Mouse (Mus musculus) midbrain, embryonic 10.5 days (tissue): ENCODE data around the gene Tdrd9. TPM values are rescaled to one million over a fixed set of nuclear protein-coding genes. Genes with fewer than 3 reads are reported as not detected.

ENCODE experiments used
- DNase-seq: peaks from one replicate; pipeline ENCODE4 v3.0.0-alpha.2; 2017; ENCODE audit warnings: low spot score
- H3K27ac ChIP-seq: fragments of 300-500 bp; sonication (generic); replicated peaks from 2 replicates; pipeline ENCODE4 v1.5.1; 2016; ENCODE audit warnings: mild to moderate bottlenecking
- H3K27me3 ChIP-seq: fragments of 300-500 bp; sonication (generic); 2 replicates; pipeline ENCODE4 v1.6.1; 2016; ENCODE audit warnings: low read depth, mild to moderate bottlenecking; ENCODE audit not compliant: poor library complexity, severe bottlenecking
- H3K36me3 ChIP-seq: fragments of 300-500 bp; sonication (generic); 2 replicates; pipeline ENCODE4 v1.6.1; 2016; ENCODE audit warnings: mild to moderate bottlenecking, moderate library complexity
- H3K4me1 ChIP-seq: fragments of 300-500 bp; sonication (generic); 2 replicates; pipeline ENCODE4 v1.6.1; 2016
- H3K4me3 ChIP-seq: fragments of 300-500 bp; sonication (generic); 2 replicates; pipeline ENCODE4 v1.5.1; 2016; ENCODE audit warnings: mild to moderate bottlenecking, moderate library complexity
- H3K9me3 ChIP-seq: fragments of 300-500 bp; sonication (generic); replicated peaks from 2 replicates; pipeline ENCODE4 v1.6.1; 2016; ENCODE audit warnings: mild to moderate bottlenecking
- WGBS: fragments of 180-500 bp; shearing (Covaris S2); methylation state at CpG from one replicate; pipeline ENCODE4 v1.1.7; 2016; 5-methylcytosine and 5-hydroxymethylcytosine counted together
- polyA plus RNA-seq: library from polyadenylated mRNA; unstranded; fragments of >200 nt; fragmentation: Nextera tagmentation; extraction: Ambion mirVana; gene quantifications from 2 replicates; pipeline ENCODE4 v1.2.1, GENCODE M21; 2016

Tdrd9 gene
- polyA plus RNA-seq, 1 experiment from 2014 or later = 1.0 TPM

DNA sequence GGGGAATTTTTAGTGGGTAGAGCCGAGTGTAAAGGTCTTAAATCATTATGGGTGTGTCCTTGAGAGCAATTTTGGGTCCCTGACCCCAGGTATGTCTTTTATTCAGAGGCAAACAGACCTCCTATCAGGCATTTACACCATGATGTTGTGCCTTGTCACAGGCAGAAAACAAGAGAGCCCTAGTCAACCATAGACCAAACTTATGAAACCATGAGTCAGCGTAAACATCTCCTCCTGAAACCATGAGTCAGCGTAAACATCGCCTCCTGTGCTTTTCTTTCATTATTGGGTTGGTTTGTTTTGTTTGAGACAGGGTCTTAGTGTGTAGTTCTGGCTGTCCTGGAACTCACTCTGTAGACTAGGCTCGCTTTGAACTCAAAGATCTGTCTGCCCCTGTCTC lies 131.8 kb downstream of the Tdrd9 start:
- no peaks in the 10 kb centered on the region for H3K36me3 ChIP-seq
- H3K27ac ChIP-seq = no peak overlapping the region
- no peaks in the 10 kb centered on the region for H3K9me3 ChIP-seq
- WGBS = 91% methylated on average over 5 of the region's 5 CpGs
- H3K4me1 ChIP-seq = peaks cover 14% of the 10 kb centered on the region
- no peak overlapping the region for H3K4me3 ChIP-seq
- no peak for DNase-seq
- H3K27me3 ChIP-seq = peaks cover 21% of the 10 kb centered on the region

DNA sequence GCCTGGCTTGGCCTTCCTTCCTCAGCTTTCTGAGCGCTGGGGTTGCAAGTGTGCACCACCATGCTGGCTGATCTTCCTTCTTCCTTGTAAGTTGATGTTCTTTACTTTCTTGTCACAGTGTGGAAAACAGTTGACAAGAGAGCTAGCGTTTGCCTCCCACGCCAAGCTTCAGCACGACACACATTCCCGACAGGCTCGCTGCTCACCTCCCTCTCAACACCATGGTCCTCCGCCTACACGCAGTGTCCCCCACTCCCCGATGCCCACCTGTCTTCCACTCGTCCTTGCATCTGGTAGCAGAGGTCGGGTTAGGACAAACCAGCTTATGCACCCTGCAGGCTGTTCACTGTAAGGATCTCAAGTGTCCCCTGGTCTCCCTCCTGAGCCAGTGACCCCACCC lies 133.5 kb downstream of the Tdrd9 start:
- H3K4me3 ChIP-seq = no peak overlapping the region
- WGBS = 90% methylated on average over 11 of the region's 11 CpGs
- no peak overlapping the region for H3K27ac ChIP-seq
- no peaks in the 10 kb centered on the region for H3K9me3 ChIP-seq
- H3K36me3 ChIP-seq = no peaks in the 10 kb centered on the region
- DNase-seq = no peak
- peaks cover 21% of the 10 kb centered on the region for H3K27me3 ChIP-seq
- peaks cover 14% of the 10 kb centered on the region for H3K4me1 ChIP-seq

DNA sequence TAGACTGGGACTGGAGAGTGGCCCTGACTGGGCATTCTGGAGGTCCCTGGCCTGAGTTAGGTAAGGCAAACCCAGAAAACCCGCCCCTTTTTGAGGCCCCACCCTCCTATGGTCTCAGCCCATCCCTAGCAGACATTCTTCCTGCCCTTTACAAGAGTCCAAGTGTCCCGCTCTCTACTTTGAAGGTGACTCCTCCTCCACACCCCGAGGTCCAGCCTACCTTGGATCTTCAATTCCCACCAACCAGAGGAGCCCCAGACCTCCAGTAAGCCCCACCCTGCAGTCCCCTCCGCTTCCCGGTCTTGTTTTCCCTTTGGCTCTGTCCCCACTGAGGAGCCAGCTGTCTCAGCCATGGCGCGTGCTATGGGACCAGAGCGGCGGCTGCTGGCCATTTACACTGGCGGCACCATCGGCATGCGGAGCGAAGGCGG lies 135.2 kb downstream of the Tdrd9 start, which contains the start of gene Aspg:
Gene Aspg (plus strand): TSS at position 139 of the 431 bp plus-strand sequence.
- Histone ChIP-seq H3K9me3 (no peaks in the 10 kb centered on the region), H3K36me3 (no peaks in the 10 kb centered on the region), H3K4me3 (peak within 1 kb of the TSS; percentile 37), H3K4me1 (peaks cover 14% of the 10 kb centered on the region), H3K27ac (no peak within 1 kb of the TSS; the same call in 1 of the 2 replicates), H3K27me3 (peaks cover 21% of the 10 kb centered on the region)
- 2% methylated on average over 14 of the region's 14 CpGs for WGBS
- DNase-seq = peak; percentile 48

DNA sequence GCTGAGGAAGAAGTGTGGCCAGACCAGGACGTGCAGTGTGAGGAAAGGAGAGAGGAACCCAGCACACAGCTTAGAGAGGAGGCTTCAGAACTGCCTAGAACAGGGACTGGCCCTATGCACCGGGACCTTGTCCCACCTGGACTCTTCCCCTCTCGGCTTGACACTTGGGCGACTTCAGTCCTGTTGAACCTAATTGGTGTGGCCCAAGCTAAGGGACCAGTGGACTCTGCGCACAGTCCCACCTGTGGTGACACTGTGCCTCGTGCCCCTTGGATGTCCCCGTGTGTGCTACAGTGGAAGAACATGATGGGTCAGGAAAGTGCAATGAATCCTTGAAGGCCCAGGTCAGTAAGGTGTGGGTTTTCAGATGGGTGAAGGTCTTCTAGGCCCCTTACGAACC lies 136.3 kb downstream of the Tdrd9 start:
- no peak for DNase-seq
- peaks cover 23% of the 10 kb centered on the region for H3K27me3 ChIP-seq
- H3K27ac ChIP-seq = no peak overlapping the region
- no peak overlapping the region for H3K4me3 ChIP-seq
- WGBS = 88% methylated on average over 8 of the region's 8 CpGs
- H3K36me3 ChIP-seq = no peaks in the 10 kb centered on the region
- no peaks in the 10 kb centered on the region for H3K9me3 ChIP-seq
- peaks cover 15% of the 10 kb centered on the region for H3K4me1 ChIP-seq

- Histone ChIP-seq H3K9me3 (no peaks in the 10 kb centered on the region), H3K27me3 (peaks cover 30% of the 10 kb centered on the region), H3K27ac (no peak overlapping the region), H3K4me3 (no peak overlapping the region), H3K36me3 (no peaks in the 10 kb centered on the region), H3K4me1 (peaks cover 26% of the 10 kb centered on the region)
- WGBS = 88% methylated on average over 11 of the region's 11 CpGs
- DNase-seq = no peak
Measured at GRCm38 (mm10) chr12:112108696-112109445, 137.5 kb downstream of the Tdrd9 start.

GRCm38 (mm10) chr12:112109701-112110100 lies 138.3 kb downstream of the Tdrd9 start:
- H3K27me3 ChIP-seq = peaks cover 34% of the 10 kb centered on the region
- DNase-seq = no peak
- WGBS = 86% methylated on average over 9 of the region's 9 CpGs
- H3K4me1 ChIP-seq = peaks cover 27% of the 10 kb centered on the region
- no peak overlapping the region for H3K27ac ChIP-seq
- no peaks in the 10 kb centered on the region for H3K36me3 ChIP-seq
- no peaks in the 10 kb centered on the region for H3K9me3 ChIP-seq
- no peak overlapping the region for H3K4me3 ChIP-seq

DNA sequence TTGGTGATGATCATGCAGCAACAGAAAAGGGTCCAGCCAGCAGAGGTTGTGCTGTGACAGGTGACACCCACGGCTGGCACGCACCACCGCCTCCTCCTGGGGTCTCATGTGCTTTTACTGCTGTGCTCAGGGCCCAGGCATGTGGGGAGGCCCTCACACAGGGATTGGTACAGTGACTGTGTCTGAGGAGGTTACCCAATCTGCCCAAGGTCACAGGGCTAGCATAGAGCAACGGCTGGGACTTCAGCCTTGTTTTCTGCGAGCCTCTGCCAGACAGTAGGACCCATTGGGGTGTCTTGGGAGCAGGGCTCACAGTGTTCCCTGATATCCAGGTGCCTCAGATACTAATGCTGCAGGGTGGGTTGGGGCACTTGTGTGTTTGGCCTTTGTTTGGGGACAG lies 140.0 kb downstream of the Tdrd9 start:
- Histone ChIP-seq H3K4me3 (no peak overlapping the region), H3K27me3 (peaks cover 32% of the 10 kb centered on the region), H3K36me3 (no peaks in the 10 kb centered on the region), H3K9me3 (no peaks in the 10 kb centered on the region), H3K4me1 (peaks cover 26% of the 10 kb centered on the region), H3K27ac (no peak overlapping the region)
- WGBS = 90% methylated on average over 5 of the region's 5 CpGs
- DNase-seq = no peak

- no peak for DNase-seq
- Histone ChIP-seq H3K27me3 (peaks cover 27% of the 10 kb centered on the region), H3K4me3 (no peak overlapping the region), H3K36me3 (no peaks in the 10 kb centered on the region), H3K4me1 (peaks cover 17% of the 10 kb centered on the region), H3K9me3 (no peaks in the 10 kb centered on the region), H3K27ac (no peak overlapping the region)
- 91% methylated on average over 6 of the region's 6 CpGs for WGBS
Measured at GRCm38 (mm10) chr12:112112235-112112634, 140.9 kb downstream of the Tdrd9 start.

DNA sequence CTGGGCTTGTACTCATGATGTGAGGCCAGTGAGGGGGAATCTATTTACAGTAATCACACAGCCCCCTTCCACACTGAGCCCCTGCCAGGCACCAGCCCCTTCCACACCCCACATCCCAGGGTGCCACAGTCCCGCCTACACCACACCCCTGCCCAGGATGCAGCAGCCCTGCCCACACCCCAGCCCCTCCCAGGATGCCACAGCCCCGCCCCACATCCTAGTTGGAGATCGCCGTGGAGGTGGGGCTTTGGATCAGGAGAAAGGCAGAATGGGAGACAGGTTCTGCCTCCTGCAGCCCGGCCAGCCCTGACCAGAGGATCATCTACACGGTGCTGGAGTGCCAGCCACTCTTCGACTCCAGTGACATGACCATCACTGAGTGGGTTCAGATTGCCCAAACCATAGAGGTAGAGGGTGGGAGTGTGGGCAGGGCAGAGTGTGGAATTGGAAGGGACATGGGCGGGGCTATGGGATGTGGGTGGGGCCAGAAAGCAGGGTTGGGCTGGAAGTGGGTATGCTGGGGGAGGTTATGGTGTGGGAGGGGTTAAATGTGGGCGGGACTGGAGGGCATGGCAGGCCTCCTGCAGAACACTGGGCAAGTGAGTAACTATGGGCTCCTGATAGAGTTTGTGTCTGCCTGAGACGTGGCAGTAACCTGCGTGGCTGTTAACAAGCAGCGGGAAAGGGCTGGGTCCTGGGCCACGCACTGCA lies 141.5 kb downstream of the Tdrd9 start:
- Histone ChIP-seq H3K4me3 (no peak overlapping the region), H3K36me3 (no peaks in the 10 kb centered on the region), H3K9me3 (no peaks in the 10 kb centered on the region), H3K27ac (no peak overlapping the region), H3K27me3 (peaks cover 21% of the 10 kb centered on the region), H3K4me1 (peaks cover 13% of the 10 kb centered on the region)
- DNase-seq = no peak
- 19% methylated on average over 13 of the region's 13 CpGs for WGBS

DNA sequence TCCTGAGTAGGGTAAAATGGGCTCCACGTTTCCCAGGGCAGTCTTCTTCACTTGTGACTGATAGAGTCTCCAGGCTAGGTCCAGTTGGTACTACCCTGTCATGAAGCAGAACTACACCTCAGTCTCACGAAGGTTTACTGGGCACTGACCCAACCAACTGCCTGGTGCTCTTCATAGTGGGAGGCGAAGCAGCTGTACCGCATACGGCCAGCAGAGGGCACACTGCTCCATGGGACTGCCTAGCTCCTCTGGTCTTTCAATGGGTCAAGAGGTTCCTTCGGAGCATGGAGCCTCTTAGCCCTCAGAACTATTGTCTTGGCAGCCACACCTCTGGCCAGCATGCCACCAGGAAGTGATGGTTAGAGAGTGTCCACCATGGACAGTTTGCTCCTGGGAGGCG lies 142.4 kb downstream of the Tdrd9 start:
- peaks cover 21% of the 10 kb centered on the region for H3K4me1 ChIP-seq

GRCm38 (mm10) chr12:112117006-112117405 lies 145.6 kb downstream of the Tdrd9 start:
- H3K9me3 ChIP-seq = no peaks in the 10 kb centered on the region
- DNase-seq = no peak
- H3K27me3 ChIP-seq = peaks cover 22% of the 10 kb centered on the region
- no peak overlapping the region for H3K4me3 ChIP-seq
- H3K4me1 ChIP-seq = peaks cover 33% of the 10 kb centered on the region
- 85% methylated on average over 5 of the region's 5 CpGs for WGBS
- no peak overlapping the region for H3K27ac ChIP-seq
- no peaks in the 10 kb centered on the region for H3K36me3 ChIP-seq

More for the DNA sequence above, 142.4 kb downstream of the Tdrd9 start:
- no peak overlapping the region for H3K27ac ChIP-seq
- peaks cover 22% of the 10 kb centered on the region for H3K27me3 ChIP-seq
- no peak overlapping the region for H3K4me3 ChIP-seq
- no peaks in the 10 kb centered on the region for H3K36me3 ChIP-seq
- no peaks in the 10 kb centered on the region for H3K9me3 ChIP-seq
- peak; percentile 88 for DNase-seq
- WGBS = 12% methylated on average over 7 of the region's 7 CpGs

DNA sequence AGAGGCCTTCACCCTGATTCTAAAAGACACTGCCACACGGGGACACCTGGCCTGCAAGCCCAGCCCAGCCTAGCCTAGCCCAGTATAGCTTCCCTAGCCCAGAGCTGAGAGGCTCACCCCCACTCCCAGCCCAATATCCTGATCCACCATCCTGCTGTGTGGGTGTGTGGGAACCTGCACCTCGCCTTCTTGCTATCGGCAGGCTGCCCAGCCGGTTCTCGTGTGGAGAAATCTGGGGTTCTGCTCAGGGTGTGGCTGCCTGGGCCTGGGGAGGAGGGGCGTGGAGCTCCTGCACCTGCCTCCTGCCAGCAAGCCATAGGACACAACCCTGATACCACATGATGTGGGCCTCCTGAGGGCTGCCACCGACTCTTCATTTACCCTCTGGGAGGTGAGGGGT lies 146.3 kb downstream of the Tdrd9 start:
- Histone ChIP-seq H3K4me1 (peaks cover 32% of the 10 kb centered on the region), H3K27ac (0 out of 2 replicates have a peak overlapping the region, but pooled peaks have one; percentile 50), H3K4me3 (no peak overlapping the region), H3K36me3 (no peaks in the 10 kb centered on the region), H3K9me3 (no peaks in the 10 kb centered on the region), H3K27me3 (peaks cover 20% of the 10 kb centered on the region)
- 86% methylated on average over 7 of the region's 7 CpGs for WGBS
- no peak for DNase-seq
